Mouse (Mus musculus): Measurements from ENCODE around the gene Dnajc17. TPM values are rescaled to one million over a fixed set of nuclear protein-coding genes. Genes with fewer than 3 reads are reported as not detected.

Gene Dnajc17
- polyA plus RNA-seq, 1 experiment from 2014 or later = 11.8 TPM

- no peaks in the 10 kb centered on the region for H3K9me3 ChIP-seq (ENCODE audit: low read length)
- TF ChIP-seq CTCF (IDR thresholded peaks at IDR 0.05) (no peak), EP300 (IDR thresholded peaks at IDR 0.05) (no peak)
- H3K27ac ChIP-seq (ENCODE audit: low read length) = peak within 1 kb of the TSS; percentile 88
- H3K4me3 ChIP-seq (ENCODE audit: low read depth, low read length) = peak within 1 kb of the TSS; percentile 53
- DNase-seq (ENCODE audit: low spot score) = peak; percentile 81
- peak; percentile 85 for ATAC-seq
- no peaks in the 10 kb centered on the region for H3K36me3 ChIP-seq (ENCODE audit: insufficient read depth, low read length)
- H3K27me3 ChIP-seq (replicated peaks; ENCODE audit: insufficient read depth, low read length) = peaks cover 18% of the 10 kb centered on the region; the same call in 1 of the 2 replicates
- no peaks in the 10 kb centered on the region; the same call in none of the 2 replicates for H3K4me1 ChIP-seq (ENCODE audit: insufficient read depth, low read depth, low read length)
- 2% methylated on average over 58 of the region's 73 CpGs for WGBS
- H3K4me2 ChIP-seq (replicated peaks; ENCODE audit: low read depth, low read length) = peak within 1 kb of the TSS; percentile 72
- H3K9ac ChIP-seq (replicated peaks; ENCODE audit: low read depth) = peak within 1 kb of the TSS; percentile 56
These were observed 28.7 kb upstream of the Dnajc17 start, which contains the start of gene Spint1 for GRCm38 (mm10) chr2:119237210-119237870. Gene Spint1, plus strand, starts transcription at chr2:119237362.

- peaks cover 18% of the 10 kb centered on the region; the same call in 1 of the 2 replicates for H3K27me3 ChIP-seq (replicated peaks; ENCODE audit: insufficient read depth, low read length)
- no peak for ATAC-seq
These were observed 28.2 kb upstream of the Dnajc17 start for GRCm38 (mm10) chr2:119236682-119237209.

GRCm38 (mm10) chr2:119229775-119230704 is 21.4 kb upstream of the Dnajc17 start, which contains the start of gene Ppp1r14d:
Gene Ppp1r14d, minus strand, starts transcription at chr2:119229906.
- no peak within 1 kb of the TSS for H3K9ac ChIP-seq (replicated peaks; ENCODE audit: low read depth)
- H3K36me3 ChIP-seq (ENCODE audit: insufficient read depth, low read length) = no peaks in the 10 kb centered on the region
- no peak for TF ChIP-seq CTCF (IDR thresholded peaks at IDR 0.05)
- no peak for TF ChIP-seq EP300 (IDR thresholded peaks at IDR 0.05)
- H3K4me1 ChIP-seq (ENCODE audit: insufficient read depth, low read depth, low read length) = no peaks in the 10 kb centered on the region
- H3K4me2 ChIP-seq (replicated peaks; ENCODE audit: low read depth, low read length) = no peak within 1 kb of the TSS
- no peak within 1 kb of the TSS for H3K4me3 ChIP-seq (ENCODE audit: low read depth, low read length)
- no peaks in the 10 kb centered on the region for H3K27me3 ChIP-seq (replicated peaks; ENCODE audit: insufficient read depth, low read length)
- ATAC-seq = peak; percentile 33; the same call in 1 of the 2 replicates
- DNase-seq (ENCODE audit: low spot score) = peak; percentile 30
- no peaks in the 10 kb centered on the region for H3K9me3 ChIP-seq (ENCODE audit: low read length)
- no peak within 1 kb of the TSS for H3K27ac ChIP-seq (ENCODE audit: low read length)
- WGBS = 52% methylated on average over 6 of the region's 6 CpGs

More at GRCm38 (mm10) chr2:119236682-119237209, 28.2 kb upstream of the Dnajc17 start:
- no peak for DNase-seq (ENCODE audit: low spot score)
- peak overlapping the region; percentile 88 for H3K27ac ChIP-seq (ENCODE audit: low read length)
- H3K4me1 ChIP-seq (ENCODE audit: insufficient read depth, low read depth, low read length) = no peaks in the 10 kb centered on the region; the same call in none of the 2 replicates
- peak overlapping the region; percentile 56 for H3K9ac ChIP-seq (replicated peaks; ENCODE audit: low read depth)
- no peaks in the 10 kb centered on the region for H3K36me3 ChIP-seq (ENCODE audit: insufficient read depth, low read length)
- peak overlapping the region; percentile 72 for H3K4me2 ChIP-seq (replicated peaks; ENCODE audit: low read depth, low read length)
- TF ChIP-seq EP300 (IDR thresholded peaks at IDR 0.05) (no peak), CTCF (IDR thresholded peaks at IDR 0.05) (no peak)
- peak overlapping the region; percentile 53 for H3K4me3 ChIP-seq (ENCODE audit: low read depth, low read length)
- no peaks in the 10 kb centered on the region for H3K9me3 ChIP-seq (ENCODE audit: low read length)
- WGBS = 8% methylated on average over 25 of the region's 25 CpGs

- Histone ChIP-seq H3K36me3 (ENCODE audit: insufficient read depth, low read length) (peaks cover 7% of the 10 kb centered on the region; the same call in 1 of the 2 replicates), H3K4me3 (ENCODE audit: low read depth, low read length) (peak overlapping the region; percentile 73), H3K4me2 (replicated peaks; ENCODE audit: low read depth, low read length) (peak overlapping the region; percentile 57), H3K9me3 (ENCODE audit: low read length) (no peaks in the 10 kb centered on the region), H3K9ac (replicated peaks; ENCODE audit: low read depth) (peak overlapping the region; percentile 35; the same call in 1 of the 2 replicates), H3K27me3 (replicated peaks; ENCODE audit: insufficient read depth, low read length) (no peaks in the 10 kb centered on the region), H3K27ac (ENCODE audit: low read length) (peak overlapping the region; percentile 84; the same call in 1 of the 2 replicates), H3K4me1 (ENCODE audit: insufficient read depth, low read depth, low read length) (peaks cover 4% of the 10 kb centered on the region; the same call in 1 of the 2 replicates)
- WGBS = under 1% methylated on average over 13 of the region's 13 CpGs
- no peak for DNase-seq (ENCODE audit: low spot score)
- no peak for TF ChIP-seq CTCF (IDR thresholded peaks at IDR 0.05)
- TF ChIP-seq EP300 (IDR thresholded peaks at IDR 0.05) = no peak
- no peak for ATAC-seq
These were observed 547 bp upstream of the Dnajc17 start for GRCm38 (mm10) chr2:119209176-119209507.

- WGBS = 5% methylated on average over 6 of the region's 6 CpGs
These were observed 643 bp downstream of the Dnajc17 start for GRCm38 (mm10) chr2:119207961-119208343.

More at GRCm38 (mm10) chr2:119207961-119208343, 643 bp downstream of the Dnajc17 start:
- Histone ChIP-seq H3K4me1 (ENCODE audit: insufficient read depth, low read depth, low read length) (peaks cover 11% of the 10 kb centered on the region; the same call in 1 of the 2 replicates), H3K27ac (ENCODE audit: low read length) (peak overlapping the region; percentile 84), H3K9ac (replicated peaks; ENCODE audit: low read depth) (peak overlapping the region; percentile 57), H3K27me3 (replicated peaks; ENCODE audit: insufficient read depth, low read length) (no peaks in the 10 kb centered on the region), H3K4me2 (replicated peaks; ENCODE audit: low read depth, low read length) (peak overlapping the region; percentile 60), H3K9me3 (ENCODE audit: low read length) (no peaks in the 10 kb centered on the region), H3K36me3 (ENCODE audit: insufficient read depth, low read length) (peaks cover 4% of the 10 kb centered on the region; the same call in 1 of the 2 replicates), H3K4me3 (ENCODE audit: low read depth, low read length) (peak overlapping the region; percentile 73)
- DNase-seq (ENCODE audit: low spot score) = no peak
- ATAC-seq = 0 out of 2 replicates have a peak, but pooled peaks have one; percentile 0
- TF ChIP-seq CTCF (IDR thresholded peaks at IDR 0.05) (no peak), EP300 (IDR thresholded peaks at IDR 0.05) (0 out of 2 replicates have a peak, but pooled peaks have one; percentile 17)

Measured in lung, postnatal 0 days (tissue).